Mouse (Mus musculus): Measurements from ENCODE around the gene Skp1a.

- TF ChIP-seq CTCF (IDR thresholded peaks at IDR 0.05; ENCODE audit: extremely low read depth, insufficient read depth, low read length) (no peak), POLR2A (IDR thresholded peaks at IDR 0.05; ENCODE audit: extremely low read depth, insufficient read depth, low read length) (no peak)
Observed at GRCm38 (mm10) chr11:52286301-52286957, 54.6 kb downstream of the Skp1a start.
